Mouse (Mus musculus) right cerebral cortex, adult 2 months (tissue): Measurements from ENCODE around the gene Arnt2.

Experiments
- DNase-seq, 2 experiments: peaks; one replicate each; pipeline ENCODE4 v3.0.0; 2021 to 2022; ENCODE audit warnings: low spot score in 2 of 2

Arnt2 gene

DNA sequence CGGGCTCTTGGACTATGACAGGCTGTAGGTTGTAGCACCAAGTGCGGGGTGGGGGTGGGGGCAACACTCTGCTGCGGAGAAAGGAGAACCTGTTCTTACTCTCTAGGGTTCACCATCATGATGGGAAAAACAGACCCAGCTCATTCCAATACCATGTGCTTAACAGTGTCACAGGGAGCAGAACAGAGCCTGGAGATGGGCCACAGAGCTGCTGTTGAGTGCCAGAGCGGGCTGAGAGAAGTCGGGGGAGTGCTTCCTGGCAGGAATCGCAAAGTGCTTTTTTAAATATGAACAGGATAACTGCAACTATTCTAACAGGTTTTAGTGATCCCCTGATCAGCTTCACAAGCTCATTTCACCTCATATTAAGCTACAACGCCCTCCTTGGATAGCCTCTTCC lies 116.9 kb downstream of the Arnt2 start:
- no peak for DNase-seq

DNA sequence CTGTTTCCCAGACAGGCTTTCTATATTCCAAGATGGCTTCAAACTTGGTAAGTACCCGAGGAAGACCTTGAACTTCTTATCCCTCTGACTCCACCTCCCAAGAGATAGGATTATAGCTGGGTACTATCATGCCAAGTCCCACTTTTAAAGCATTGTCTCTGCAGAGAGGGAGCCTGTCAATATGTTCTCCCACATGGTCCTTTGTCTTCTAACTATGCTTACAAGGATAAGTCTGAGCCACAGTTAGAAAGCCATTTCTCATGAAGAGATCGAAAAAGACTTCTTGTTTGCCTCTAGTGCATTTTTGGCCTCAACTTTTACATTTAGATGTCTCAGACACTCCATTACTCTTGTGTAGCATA lies 122.8 kb downstream of the Arnt2 start:
- no peak for DNase-seq

DNA sequence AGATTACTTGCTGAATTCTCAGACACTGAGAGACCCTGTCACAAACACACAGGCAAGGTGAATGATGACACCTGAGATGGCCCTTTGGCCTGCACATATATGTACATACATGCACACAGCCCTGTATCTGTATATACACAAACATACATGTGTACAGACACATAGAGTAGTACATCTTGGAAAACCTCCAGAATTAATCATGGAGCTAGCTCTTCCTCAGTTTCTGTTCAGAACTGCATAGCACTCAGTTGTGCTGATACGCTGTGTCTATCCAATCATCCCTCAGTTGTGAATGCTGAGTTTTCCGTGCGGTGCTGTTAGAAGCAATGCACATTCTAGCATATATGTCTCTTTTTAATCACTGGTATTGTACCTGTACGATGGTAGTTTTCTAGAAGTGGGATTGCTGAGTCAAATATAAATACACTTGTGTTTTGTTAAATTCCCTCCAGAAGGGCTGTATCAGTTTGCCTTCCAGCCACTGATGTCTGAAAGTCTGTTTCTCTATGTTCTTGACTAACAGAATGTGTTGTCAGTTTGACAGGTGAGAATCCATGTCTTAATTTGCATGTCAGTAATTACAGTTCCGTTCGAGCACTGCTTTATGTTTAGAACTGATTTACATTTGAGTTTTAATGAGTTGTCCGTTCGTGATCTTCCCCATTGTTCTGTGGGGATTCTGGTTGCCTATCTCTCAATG lies 123.3 kb downstream of the Arnt2 start:
- no peak for DNase-seq

DNA sequence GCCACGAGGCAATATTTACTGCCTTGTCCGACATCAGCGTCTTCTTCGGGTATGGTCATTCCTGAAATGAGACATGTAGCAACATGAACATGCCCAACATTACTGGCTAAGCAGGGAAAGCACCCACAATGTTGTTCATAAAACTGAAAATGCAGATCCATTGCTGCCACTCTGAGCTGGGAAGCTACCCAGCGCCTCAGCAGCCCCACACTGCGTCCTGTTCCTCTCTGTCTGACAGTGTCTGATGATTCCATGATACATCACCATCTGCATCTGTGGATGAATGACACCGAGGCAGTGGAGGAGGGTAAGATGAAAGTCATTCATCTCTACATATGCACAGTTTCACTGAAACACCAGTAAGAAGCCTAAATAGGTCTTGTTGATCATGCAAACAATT lies 124.2 kb downstream of the Arnt2 start:
- no peak for DNase-seq

DNA sequence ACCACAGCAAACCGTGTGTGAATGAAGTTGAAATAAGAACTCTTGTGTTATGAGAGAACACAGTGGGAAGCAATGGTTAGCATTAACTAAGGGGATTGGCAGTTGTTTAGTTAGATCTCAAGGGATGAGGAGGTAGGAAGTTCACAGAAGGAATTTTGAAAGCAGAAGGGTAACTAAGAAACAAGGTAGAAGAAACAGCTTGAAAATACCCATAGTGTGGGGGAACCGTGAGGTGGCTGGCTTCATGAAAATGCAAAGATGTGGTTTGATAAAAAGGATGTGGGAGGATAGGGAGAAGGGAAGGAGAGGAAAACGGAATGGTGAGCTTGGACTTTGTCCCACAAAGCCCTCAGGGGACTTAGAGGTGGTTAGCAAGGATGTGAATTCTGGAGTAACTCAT lies 125.0 kb downstream of the Arnt2 start:
- DNase-seq: no peak

DNA sequence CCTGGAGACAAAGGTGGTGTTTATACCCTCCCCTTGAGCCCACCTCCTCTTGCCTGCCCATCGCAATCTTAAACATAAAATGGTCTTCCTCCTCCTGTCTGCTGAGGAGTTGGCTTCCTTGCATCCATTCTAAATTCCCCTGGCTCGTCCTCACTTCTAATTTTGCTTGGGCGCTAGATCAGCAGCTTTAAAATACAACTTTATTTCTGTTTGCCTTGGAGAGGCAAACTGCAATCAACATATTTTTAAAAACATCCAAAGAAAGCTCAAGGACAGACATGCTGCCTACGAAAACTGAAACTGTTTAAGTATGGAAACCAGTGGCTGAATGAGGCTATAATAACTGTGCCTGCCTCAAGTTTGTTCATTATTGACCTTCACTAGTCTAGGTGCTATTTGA lies 127.7 kb downstream of the Arnt2 start:
- no peak for DNase-seq

DNA sequence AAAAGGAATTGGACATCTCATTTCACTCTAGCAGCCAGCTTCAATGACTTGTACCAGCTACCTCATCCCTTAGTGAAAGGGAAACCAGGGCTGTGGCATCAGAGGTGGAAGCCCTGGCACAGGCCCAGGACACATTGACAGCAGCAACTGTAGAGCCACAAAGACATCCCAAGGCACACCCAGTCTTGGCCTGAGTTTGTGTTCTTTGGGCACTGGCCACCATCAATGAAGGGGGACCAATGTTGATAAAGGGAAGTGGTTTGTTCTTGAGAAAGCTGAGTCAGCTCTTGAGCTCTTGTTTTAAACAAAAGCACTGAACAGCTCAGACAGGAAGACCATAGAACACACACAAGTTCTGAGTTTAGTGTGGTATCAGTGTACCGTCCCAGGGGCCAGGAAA lies 130.7 kb downstream of the Arnt2 start:
- no peak for DNase-seq

DNA sequence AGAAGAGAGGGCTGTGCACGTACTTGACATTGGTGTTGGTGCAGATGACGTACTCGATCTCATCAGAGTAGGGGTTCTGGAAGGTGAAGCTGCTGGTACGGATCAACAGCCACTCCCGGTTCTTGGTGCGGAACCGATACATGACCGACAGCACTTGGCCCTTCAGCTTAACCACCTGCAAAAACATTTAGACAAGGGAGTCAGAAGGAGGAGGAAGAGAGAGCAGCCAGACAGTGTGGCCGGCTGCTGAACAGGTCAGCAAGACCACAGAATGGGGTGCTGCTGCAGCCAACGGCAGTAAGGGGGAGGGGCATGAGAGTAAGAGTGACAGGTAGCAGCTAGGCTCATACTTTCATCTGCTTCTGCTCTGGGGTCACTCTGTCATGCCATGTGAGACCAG lies 134.7 kb downstream of the Arnt2 start:
- no peak for DNase-seq

DNA sequence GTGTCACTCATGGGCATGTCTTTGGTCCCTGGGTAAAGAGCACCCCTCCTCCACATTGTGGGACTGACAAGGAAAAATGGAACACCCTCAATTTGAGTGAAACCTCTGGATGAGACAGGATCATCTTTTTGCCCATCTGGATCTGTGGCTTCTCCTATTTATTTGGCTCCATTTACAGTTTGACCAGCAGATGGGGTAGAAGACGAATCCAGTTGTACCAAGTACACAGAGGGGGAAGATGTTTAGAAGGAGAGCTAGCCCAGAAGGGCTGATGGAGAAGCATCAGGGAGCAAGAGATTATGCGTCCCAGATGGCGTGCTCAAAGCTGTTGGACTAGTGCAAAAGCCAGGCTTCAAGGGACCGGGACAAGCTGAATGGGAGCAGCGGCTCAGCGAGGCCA lies 136.0 kb downstream of the Arnt2 start:
- DNase-seq: no peak

DNA sequence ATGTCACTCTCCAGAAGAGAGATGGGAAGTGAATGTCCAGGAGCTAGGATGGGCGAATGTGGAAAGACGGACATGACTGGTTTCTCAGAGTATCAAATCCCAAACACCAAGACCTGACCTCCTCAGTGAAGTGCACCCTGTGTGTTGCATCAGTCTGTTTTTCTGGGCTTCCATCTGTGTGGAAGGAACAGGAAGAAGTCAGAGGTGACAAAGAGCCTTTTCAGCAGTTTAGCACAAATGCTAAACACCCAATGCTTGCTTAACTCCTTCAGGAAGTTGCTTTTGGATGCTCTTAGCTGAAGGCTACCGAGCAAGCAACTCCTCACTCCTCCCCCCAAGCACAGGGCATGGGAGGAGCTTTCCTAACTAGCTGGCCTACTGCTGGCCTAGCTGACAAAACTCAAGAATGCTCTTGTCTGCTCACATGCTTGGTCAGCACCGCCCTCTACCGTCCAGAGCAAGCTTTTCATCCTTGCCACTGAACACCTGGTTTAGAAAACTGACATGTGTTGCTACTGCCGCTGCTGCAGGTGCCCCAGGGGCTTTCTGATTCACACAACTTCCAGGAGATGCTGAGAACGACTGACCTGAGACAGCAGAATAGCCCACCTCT lies 137.7 kb downstream of the Arnt2 start:
- DNase-seq: peak; percentile 78 to 81

DNA sequence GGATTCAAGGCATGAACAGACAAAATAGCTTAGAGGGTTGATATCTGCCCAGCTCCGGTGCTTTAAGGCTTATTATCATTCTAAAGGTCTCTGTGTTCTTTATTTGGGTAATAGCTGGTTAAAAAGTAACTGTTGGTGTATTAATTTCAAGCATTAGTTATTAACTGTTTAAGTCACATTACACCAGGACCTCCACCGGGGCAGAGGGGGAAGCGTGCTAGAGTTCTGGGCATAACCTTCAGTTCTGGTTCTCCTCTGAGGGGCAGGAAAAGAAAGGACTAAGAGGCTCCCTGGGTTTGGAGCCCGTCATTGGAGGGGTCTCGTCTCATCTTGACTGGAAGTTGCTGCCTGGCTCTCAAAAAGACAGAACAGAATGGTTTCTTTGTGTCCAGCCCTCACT lies 138.5 kb downstream of the Arnt2 start:
- DNase-seq: no peak

DNA sequence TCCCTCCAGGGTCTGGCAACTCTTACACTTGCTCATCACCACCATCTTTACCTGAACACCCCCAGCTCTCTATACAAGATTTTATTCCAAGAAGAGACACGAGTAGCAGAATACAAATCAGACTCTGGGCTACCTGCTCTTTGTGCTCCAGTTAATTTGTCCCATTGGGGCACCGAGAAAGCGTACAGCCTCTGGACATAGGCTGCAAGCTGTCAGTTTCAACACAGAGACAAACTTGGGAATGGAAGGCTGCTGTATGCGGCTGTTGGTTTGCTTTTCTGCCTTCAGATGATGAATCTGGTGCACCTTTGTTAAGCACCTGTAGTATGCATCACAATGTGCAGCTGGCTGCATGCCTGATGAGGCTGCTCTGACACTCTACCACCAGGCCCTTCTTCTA lies 146.5 kb downstream of the Arnt2 start:
- no peak for DNase-seq

DNA sequence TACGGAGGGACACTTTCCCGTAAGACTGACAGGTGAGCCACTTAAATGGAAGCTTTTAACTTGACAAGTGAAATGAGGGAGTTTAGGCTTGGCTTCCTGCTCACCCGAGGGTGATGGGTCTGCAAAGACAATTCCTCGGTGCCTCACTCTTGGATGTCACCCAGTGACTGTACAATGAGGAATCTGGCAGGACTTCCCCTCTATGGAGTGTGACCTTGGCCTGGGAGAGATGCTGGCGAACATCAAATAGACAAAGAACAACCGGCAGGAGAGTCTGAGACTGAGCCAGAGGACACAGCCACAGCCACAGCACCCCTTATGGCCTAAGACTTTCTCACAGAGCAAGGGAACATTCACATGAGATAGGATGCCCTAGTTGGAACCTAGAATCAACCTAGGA lies 148.6 kb downstream of the Arnt2 start:
- DNase-seq: no peak

DNA sequence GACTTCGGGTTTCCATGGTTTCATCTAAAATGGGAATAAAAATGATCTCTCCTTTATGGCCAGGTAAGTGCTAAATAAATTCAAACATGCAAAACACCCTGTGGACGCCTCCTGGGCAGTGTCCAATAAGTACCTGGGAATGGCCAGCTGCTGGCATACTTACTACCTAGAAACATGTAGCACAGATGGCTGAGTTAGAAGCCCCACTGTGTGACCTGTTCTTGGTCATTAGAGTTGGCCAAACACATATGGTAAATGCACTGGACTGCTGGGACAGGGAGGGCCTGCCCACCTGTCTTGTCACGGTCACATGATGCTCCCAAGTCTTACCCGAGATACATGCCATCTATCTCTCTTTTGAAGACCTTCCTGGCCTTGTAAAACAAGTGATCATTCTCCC lies 149.6 kb downstream of the Arnt2 start:
- DNase-seq: no peak

DNA sequence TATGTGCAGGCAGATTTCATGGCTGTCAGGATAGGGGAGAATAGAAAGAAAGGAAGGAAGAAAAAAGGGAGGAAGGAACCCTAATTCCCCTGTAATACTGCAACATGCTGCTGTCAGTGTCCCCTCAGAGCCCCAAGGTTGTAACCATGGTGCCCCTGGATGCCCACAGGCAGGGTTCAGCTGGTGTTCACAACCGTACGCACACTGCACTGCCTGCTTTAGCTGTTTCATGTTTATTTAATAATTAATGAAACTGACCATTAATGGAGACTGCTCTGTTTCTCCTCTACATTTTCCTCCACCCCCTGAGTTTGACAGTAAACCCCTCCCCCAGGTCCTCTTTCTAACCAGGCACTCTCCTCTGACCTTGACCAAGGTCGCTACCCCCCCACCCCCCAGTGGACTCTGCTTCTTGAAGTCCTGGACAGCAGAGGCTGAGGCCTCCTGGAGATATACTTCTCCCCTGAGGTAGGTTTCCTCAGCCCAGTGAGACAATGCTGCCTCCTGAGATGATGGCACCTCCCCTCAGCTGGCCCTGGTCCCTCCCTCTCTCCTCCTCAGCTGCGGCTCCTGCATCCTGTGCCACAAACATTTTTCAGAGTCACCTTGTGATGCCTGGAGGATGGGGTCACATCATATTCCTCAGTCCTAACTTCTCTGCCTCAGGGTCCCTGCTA lies 150.5 kb downstream of the Arnt2 start:
- DNase-seq: no peak

DNA sequence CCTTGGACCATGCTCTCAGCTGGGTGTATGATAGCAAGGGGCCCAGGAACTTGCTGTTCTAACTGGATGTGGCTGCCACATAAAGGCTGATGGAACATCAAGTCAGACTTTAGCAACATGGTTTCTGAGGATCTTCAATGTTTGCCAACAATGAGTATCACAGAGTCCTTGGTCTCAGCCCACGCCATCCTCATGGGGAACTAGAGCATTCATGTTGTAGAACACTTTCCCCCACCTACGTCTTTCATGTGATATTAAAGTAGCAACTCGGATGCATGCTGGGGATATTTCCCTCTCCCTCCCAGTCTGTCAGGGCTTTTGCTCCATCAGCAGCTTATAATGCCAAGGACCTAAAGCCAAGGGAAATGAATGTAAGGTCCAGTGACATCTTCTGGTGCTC lies 153.3 kb downstream of the Arnt2 start:
- DNase-seq: no peak

DNA sequence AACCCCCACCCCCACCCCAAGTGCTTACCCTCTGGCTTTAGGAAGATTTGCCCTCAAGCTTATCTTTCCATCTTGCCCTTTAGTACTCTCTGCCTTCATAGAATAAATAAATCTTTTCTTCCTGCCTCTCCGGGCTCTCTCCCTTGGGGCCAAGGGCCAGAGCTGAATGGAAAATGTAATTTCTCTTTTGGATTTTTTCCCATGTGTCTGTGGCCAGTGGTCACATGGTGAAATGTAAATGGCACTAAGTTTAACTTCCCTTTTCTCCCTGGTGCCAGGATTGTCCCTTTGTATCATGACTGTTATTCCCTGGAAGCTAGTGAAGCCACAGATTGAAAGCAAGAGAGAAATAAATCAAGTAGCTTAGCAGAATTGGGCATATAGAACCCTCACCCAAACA lies 153.7 kb downstream of the Arnt2 start:
- DNase-seq: no peak

DNA sequence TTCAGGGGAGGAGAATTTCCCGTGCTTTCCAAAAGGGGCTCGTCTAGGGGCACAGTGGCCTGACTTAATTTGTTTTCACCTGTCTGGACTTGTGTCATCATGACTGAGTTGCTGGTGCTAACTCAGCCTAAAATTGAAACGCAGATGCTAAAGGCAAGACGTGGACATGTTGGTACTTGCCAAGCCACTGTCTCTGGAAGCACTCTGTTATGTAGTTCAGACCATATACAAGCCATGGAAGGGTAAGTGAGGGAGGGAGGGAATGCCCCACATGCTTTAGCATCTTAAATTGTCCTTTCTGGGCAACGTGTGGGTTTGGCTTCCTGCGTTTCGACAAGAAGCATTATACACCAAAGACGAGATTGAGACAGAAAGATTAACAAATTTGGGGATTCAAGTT lies 155.1 kb downstream of the Arnt2 start:
- no peak for DNase-seq

DNA sequence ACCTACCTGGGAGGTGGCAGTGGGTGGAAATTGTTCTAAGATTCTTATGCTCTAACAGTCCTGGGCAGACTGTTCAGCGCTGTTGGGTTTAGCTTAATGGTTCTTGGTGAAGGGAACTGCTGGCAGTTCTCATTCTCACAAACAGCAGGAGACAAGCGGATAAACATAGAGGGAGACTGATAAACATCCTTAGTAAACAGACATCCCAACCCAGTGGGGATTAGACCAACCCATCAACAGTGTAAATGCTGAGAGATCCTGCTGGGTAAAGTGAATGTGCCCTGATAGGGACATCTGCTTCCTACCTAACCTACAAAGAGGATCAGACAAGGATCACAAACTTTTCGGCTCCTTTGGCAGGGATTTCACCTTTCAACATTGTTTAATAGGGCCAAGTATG lies 155.7 kb downstream of the Arnt2 start:
- DNase-seq: no peak

DNA sequence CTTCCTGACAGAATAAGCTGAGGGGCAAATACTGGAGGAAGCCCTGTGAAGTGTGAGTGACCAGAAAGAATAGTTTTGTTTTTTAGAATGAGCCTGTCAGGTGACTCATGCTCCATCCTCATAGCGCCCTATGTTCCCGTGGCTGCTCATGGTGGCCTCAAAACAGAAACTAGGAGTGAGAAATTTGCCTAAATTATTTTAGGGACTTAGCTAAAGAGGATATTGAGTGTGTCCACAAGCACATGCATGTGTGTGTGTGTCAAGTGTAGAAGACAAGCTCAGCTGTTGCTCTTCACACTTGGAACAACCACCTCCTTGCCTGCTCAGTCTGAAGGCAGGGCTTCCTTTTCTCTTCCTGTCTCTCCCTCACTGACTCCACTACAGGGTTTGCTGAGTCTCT lies 158.3 kb downstream of the Arnt2 start:
- no peak for DNase-seq

DNA sequence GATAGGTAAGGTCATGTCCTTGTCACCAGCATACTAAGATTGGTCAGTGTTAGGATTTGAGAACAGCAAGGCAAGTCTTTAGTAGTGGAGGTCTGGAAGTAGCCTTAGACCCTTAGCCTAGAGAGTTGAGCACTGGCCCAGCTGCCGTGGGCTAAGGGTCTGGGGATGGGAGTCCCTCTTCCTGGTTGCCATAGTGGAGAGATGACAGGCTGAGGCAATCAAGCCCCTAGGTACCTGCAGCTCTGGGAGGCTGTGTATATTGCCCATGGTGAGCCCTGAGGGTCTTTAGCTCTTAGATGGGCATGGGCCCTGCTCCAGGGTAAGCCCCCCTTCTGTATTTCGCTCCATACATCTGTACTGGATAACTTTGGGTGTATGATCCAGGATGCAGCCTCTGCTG lies 159.2 kb downstream of the Arnt2 start:
- no peak for DNase-seq

DNA sequence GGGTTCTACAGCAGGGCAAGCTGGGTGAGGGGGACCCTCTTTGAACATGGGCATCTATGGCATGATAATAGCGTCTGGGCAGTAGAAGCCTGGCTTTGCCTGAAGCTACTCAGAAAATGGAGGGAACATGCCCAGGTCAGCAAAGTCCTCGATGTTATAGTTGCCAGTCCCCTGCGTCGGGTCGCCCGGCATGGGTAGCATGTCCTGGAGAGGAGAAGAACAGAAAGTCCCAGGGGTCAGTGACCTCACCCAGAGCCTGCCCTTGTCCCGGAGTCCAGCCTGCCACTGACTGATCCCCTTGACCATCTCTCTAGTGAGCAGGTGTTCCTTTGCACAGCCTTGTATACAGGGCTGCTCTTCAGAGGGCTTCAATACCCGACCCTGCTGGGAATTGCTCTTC lies 160.0 kb downstream of the Arnt2 start:
- DNase-seq: no peak

DNA sequence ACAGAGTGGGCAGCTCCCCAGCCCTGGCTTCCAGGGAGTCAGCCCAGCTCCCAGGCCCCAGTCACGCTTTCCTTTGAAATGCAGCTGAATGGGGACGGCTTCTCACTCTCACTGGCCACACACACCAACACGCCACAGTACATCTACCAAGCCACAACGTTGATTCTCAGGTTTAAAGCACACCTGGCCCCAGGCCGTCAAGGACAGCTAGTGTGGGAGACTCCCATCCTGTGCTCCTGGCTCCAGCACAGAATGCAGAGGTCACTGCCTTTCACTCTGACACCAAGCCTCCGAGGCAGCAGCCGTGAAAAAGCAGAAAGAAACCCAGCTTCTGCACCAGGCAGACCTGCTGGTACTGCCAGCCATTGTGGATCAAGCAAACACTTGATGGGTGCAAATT lies 160.6 kb downstream of the Arnt2 start:
- DNase-seq: no peak
